Mouse (Mus musculus): ENCODE results near the gene Tmco1. TPM values are rescaled to one million over a fixed set of nuclear protein-coding genes. Genes with fewer than 3 reads are reported as not detected.
A peak's percentile ranks its signal among the peaks of the same experiment; 100 is the strongest.

Tmco1 gene
- polyA plus RNA-seq, 1 experiment from 2014 or later, result 125 TPM

DNA sequence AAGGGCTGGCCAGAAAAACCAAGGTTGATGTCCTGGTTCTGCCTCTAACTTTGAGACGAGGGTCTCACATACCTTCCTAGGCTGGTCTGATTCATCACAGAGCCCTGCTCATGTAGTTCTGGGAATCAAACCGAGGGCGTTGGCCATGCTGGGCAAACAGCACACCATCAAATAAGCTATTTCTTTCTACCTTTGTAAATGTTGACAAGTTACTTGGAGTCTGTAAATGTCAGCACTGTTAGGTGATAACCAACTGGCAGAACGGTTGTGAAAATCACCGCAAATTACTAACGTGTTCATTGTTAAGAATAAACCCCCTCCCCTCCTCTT, 17.9 kb upstream of the Tmco1 start:
- 39% methylated on average over 6 of the region's 6 CpGs for WGBS
- Histone ChIP-seq H3K4me2 (replicated peaks; ENCODE audit: low read depth, low read length) (no peak overlapping the region), H3K27ac (ENCODE audit: low read length) (no peak overlapping the region), H3K4me3 (ENCODE audit: low read length) (no peak overlapping the region), H3K27me3 (ENCODE audit: insufficient read depth, low read length) (no peaks in the 10 kb centered on the region), H3K9me3 (ENCODE audit: low read length) (no peaks in the 10 kb centered on the region), H3K36me3 (ENCODE audit: insufficient read depth, low read length) (no peaks in the 10 kb centered on the region), H3K9ac (replicated peaks; ENCODE audit: low read length) (no peak overlapping the region), H3K4me1 (ENCODE audit: insufficient read depth, low read length) (peaks cover 28% of the 10 kb centered on the region)
- no peak for ATAC-seq (ENCODE audit: low FRiP score, low TSS enrichment)

DNA sequence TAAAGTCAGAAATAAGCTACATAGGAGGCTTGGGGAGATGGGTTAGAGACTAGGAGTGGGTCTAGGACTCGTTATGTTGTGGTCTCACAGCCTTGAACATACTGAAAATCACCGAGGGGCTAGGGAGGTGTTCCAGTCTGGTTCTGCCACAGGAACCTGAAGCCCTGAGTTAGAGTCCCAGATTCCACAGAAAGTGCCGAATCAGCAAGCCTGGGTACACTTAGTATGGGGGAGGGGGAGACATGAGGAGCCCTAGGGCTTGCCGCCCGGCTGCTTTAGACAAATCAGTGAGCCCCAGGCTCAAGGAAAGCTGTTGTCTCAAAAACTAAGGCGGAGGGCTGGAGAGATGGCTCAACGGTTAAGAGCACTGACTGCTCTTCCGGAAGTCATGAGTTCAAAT, 16.6 kb upstream of the Tmco1 start:
- ATAC-seq (ENCODE audit: low FRiP score, low TSS enrichment), result no peak
- Histone ChIP-seq H3K36me3 (ENCODE audit: insufficient read depth, low read length) (no peaks in the 10 kb centered on the region), H3K9me3 (ENCODE audit: low read length) (no peaks in the 10 kb centered on the region), H3K27me3 (ENCODE audit: insufficient read depth, low read length) (no peaks in the 10 kb centered on the region), H3K4me2 (replicated peaks; ENCODE audit: low read depth, low read length) (no peak overlapping the region), H3K4me3 (ENCODE audit: low read length) (no peak overlapping the region), H3K9ac (replicated peaks; ENCODE audit: low read length) (no peak overlapping the region), H3K4me1 (ENCODE audit: insufficient read depth, low read length) (peaks cover 22% of the 10 kb centered on the region), H3K27ac (ENCODE audit: low read length) (no peak overlapping the region)
- 77% methylated on average over 8 of the region's 8 CpGs for WGBS

GRCm38 (mm10) chr1:167292447-167292846, 15.7 kb upstream of the Tmco1 start:
- Histone ChIP-seq H3K36me3 (ENCODE audit: insufficient read depth, low read length) (no peaks in the 10 kb centered on the region), H3K27ac (ENCODE audit: low read length) (0 out of 2 replicates have a peak overlapping the region, but pooled peaks have one; percentile 18), H3K4me2 (replicated peaks; ENCODE audit: low read depth, low read length) (no peak overlapping the region), H3K9ac (replicated peaks; ENCODE audit: low read length) (no peak overlapping the region), H3K4me3 (ENCODE audit: low read length) (no peak overlapping the region), H3K4me1 (ENCODE audit: insufficient read depth, low read length) (peaks cover 22% of the 10 kb centered on the region), H3K9me3 (ENCODE audit: low read length) (no peaks in the 10 kb centered on the region), H3K27me3 (ENCODE audit: insufficient read depth, low read length) (no peaks in the 10 kb centered on the region)
- 9% methylated on average over 11 of the region's 11 CpGs for WGBS
- ATAC-seq (ENCODE audit: low FRiP score, low TSS enrichment), result peak; percentile 64

DNA sequence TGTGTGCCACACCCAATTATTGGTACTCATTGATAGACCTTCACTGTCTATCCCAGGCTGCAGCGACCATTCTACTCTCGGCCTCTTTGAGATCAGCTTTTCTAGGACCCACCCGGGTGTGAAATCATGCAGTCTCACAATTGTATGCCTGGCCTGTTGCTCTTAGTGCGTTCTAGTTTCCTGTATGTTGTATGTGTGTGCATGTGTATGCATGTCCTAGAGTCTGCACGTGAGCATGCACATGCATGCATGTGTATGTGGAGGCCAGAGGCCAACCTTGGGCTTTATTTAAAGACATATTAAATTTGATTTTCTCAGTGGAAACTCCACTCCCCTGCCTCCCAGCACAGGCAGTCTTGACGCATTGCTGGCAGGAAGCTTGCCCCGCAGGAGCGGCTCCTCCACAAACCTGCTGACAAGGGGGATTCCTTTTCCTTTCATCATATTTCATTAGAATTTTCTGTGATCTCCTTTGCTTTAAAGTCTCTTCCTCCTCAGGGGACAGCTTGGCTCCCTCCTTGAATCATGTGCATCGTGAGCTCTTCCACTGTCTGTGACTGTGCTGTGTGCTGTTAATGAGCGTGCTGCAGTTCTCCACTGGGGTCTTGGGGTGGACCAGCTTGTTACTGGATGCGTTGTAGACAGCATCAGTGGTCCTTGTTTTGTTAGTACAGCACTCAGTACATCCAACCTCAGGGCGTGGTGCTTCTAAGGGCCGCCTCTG, 12.3 kb upstream of the Tmco1 start:
- Histone ChIP-seq H3K4me1 (ENCODE audit: insufficient read depth, low read length) (peaks cover 8% of the 10 kb centered on the region; the same call in 1 of the 2 replicates), H3K9ac (replicated peaks; ENCODE audit: low read length) (no peak overlapping the region), H3K27ac (ENCODE audit: low read length) (no peak overlapping the region), H3K4me3 (ENCODE audit: low read length) (no peak overlapping the region), H3K27me3 (ENCODE audit: insufficient read depth, low read length) (no peaks in the 10 kb centered on the region), H3K36me3 (ENCODE audit: insufficient read depth, low read length) (no peaks in the 10 kb centered on the region), H3K4me2 (replicated peaks; ENCODE audit: low read depth, low read length) (no peak overlapping the region), H3K9me3 (ENCODE audit: low read length) (no peaks in the 10 kb centered on the region)
- 54% methylated on average over 13 of the region's 13 CpGs for WGBS
- no peak for ATAC-seq (ENCODE audit: low FRiP score, low TSS enrichment)

DNA sequence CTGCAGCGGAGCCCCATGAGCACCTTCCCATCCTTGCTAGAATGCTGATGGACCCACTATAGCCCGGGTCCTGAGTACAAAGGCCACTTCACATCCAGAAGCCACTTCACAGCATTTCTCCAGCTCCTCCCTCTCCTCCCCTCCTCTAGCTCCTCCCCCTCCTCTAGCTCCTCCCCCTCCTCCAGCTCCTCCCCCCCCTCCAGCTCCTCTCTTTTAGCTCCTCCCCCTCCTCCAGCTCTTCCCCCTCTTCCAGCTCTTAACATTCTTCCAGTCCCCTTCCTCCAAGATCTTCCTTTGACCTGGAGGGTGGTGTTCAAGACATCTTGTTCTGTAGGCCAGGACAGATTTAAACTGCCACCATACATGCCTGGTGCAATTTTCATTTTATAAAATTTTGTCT, 8.1 kb upstream of the Tmco1 start:
- no peaks in the 10 kb centered on the region for H3K4me1 ChIP-seq (ENCODE audit: insufficient read depth, low read length)
- no peaks in the 10 kb centered on the region for H3K9me3 ChIP-seq (ENCODE audit: low read length)
- no peak overlapping the region for H3K4me3 ChIP-seq (ENCODE audit: low read length)
- H3K27me3 ChIP-seq (ENCODE audit: insufficient read depth, low read length), result no peaks in the 10 kb centered on the region
- H3K9ac ChIP-seq (replicated peaks; ENCODE audit: low read length), result no peak overlapping the region
- H3K36me3 ChIP-seq (ENCODE audit: insufficient read depth, low read length), result no peaks in the 10 kb centered on the region
- H3K4me2 ChIP-seq (replicated peaks; ENCODE audit: low read depth, low read length), result no peak overlapping the region
- WGBS, result 74% methylated on average over 2 of the region's 2 CpGs
- no peak for ATAC-seq (ENCODE audit: low FRiP score, low TSS enrichment)
- H3K27ac ChIP-seq (ENCODE audit: low read length), result no peak overlapping the region

- Histone ChIP-seq H3K4me1 (ENCODE audit: insufficient read depth, low read length) (peaks cover 8% of the 10 kb centered on the region), H3K4me2 (replicated peaks; ENCODE audit: low read depth, low read length) (no peak overlapping the region), H3K9ac (replicated peaks; ENCODE audit: low read length) (no peak overlapping the region), H3K36me3 (ENCODE audit: insufficient read depth, low read length) (no peaks in the 10 kb centered on the region), H3K27ac (ENCODE audit: low read length) (no peak overlapping the region), H3K27me3 (ENCODE audit: insufficient read depth, low read length) (no peaks in the 10 kb centered on the region), H3K9me3 (ENCODE audit: low read length) (no peaks in the 10 kb centered on the region), H3K4me3 (ENCODE audit: low read length) (no peak overlapping the region)
- no peak for ATAC-seq (ENCODE audit: low FRiP score, low TSS enrichment)
- WGBS, result 71% methylated on average over 7 of the region's 7 CpGs
Measured at GRCm38 (mm10) chr1:167305501-167306137, 2.6 kb upstream of the Tmco1 start.

DNA sequence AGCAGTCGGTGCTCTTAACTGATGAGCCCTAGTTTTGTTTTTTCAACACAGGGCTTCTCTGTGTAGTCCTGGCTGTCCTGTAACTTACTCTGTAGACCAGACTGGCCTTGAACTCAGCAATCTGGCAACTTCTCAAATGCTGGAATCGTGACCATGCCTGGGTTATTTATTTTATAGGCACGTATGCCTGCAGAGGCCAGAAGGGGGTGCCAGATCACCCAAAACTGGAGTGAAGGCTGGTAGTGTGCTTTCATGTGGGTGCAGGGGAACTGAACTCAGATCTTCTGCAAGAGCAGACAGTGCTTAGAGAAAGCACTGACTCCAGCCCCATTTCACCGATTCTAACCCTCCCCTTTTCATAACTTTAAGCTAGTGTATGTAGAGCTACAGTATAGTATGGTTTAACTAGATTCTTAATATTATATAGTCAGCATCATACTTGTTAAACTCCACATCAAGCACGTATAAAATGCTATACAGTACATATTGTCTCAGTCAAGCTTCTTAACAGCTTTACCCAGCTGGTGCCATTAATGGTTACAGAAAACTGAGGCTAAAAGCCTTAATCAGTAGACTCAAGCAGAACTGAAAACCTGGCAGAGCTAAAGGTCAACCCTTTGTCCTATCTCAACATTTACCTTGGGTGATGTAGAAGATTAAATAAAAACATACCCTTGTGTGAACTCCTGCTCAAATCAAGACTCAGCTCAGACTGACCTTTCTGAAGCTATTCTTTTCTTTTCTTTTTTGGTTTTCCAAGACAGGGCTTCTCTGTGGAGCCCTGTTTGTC, 1.5 kb upstream of the Tmco1 start:
- Histone ChIP-seq H3K27me3 (ENCODE audit: insufficient read depth, low read length) (no peaks in the 10 kb centered on the region), H3K4me1 (ENCODE audit: insufficient read depth, low read length) (peaks cover 8% of the 10 kb centered on the region), H3K27ac (ENCODE audit: low read length) (no peak overlapping the region), H3K9me3 (ENCODE audit: low read length) (no peaks in the 10 kb centered on the region), H3K9ac (replicated peaks; ENCODE audit: low read length) (no peak overlapping the region), H3K36me3 (ENCODE audit: insufficient read depth, low read length) (no peaks in the 10 kb centered on the region), H3K4me2 (replicated peaks; ENCODE audit: low read depth, low read length) (no peak overlapping the region), H3K4me3 (ENCODE audit: low read length) (no peak overlapping the region)
- 65% methylated on average over 5 of the region's 5 CpGs for WGBS
- no peak for ATAC-seq (ENCODE audit: low FRiP score, low TSS enrichment)

DNA sequence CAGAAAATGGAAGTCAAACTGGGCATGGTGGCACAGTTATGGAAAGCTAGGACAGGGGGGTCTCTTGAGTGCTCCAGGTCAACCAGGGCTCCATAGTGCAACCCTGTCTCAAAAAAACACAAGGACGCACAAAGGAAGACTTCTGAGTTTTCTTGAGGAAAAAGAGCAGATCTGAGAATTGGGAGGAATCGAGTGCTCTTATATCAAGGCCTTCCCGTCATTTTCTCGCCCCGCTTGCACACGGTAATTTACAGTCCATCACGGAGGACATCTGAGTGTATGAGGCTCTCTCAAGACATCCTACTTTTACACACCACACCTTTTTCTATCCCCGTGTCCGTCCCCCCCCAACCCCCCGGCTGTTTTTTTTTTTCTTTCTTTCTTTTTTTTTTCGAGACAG, 504 bp upstream of the Tmco1 start:
- Histone ChIP-seq H3K27me3 (ENCODE audit: insufficient read depth, low read length) (no peaks in the 10 kb centered on the region), H3K4me1 (ENCODE audit: insufficient read depth, low read length) (peaks cover 8% of the 10 kb centered on the region), H3K36me3 (ENCODE audit: insufficient read depth, low read length) (no peaks in the 10 kb centered on the region), H3K4me2 (replicated peaks; ENCODE audit: low read depth, low read length) (peak overlapping the region; percentile 82), H3K9me3 (ENCODE audit: low read length) (no peaks in the 10 kb centered on the region), H3K27ac (ENCODE audit: low read length) (no peak overlapping the region; the same call in 1 of the 2 replicates), H3K9ac (replicated peaks; ENCODE audit: low read length) (peak overlapping the region; percentile 99), H3K4me3 (ENCODE audit: low read length) (peak overlapping the region; percentile 94)
- no peak for ATAC-seq (ENCODE audit: low FRiP score, low TSS enrichment)
- WGBS, result 61% methylated on average over 11 of the region's 11 CpGs

DNA sequence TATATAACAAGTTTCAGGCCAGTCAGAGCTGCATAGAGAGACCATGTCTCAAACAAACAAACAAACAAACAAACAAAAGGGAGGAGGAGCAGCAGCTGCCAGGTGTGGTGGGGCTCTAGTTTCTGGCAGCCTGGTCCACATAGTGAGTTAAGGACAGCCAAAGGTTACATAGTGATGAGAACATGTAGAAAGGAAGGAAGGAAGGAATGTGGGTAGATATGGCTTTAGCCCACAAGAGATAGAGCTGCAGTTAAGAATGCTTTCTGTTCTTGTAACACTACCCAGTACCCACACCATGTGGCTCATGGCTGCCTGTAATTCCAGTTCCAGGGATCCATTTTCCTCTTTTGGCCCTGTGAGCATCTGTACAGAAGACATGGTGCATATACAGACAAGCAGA, 4.2 kb downstream of the Tmco1 start:
- H3K4me3 ChIP-seq (ENCODE audit: low read length), result no peak overlapping the region
- H3K27me3 ChIP-seq (ENCODE audit: insufficient read depth, low read length), result no peaks in the 10 kb centered on the region
- peaks cover 8% of the 10 kb centered on the region for H3K4me1 ChIP-seq (ENCODE audit: insufficient read depth, low read length)
- H3K36me3 ChIP-seq (ENCODE audit: insufficient read depth, low read length), result 0 out of 2 replicates have a peak, but pooled peaks cover 9% of the 10 kb centered on the region
- H3K9ac ChIP-seq (replicated peaks; ENCODE audit: low read length), result no peak overlapping the region
- H3K9me3 ChIP-seq (ENCODE audit: low read length), result no peaks in the 10 kb centered on the region
- no peak for ATAC-seq (ENCODE audit: low FRiP score, low TSS enrichment)
- H3K27ac ChIP-seq (ENCODE audit: low read length), result no peak overlapping the region
- no peak overlapping the region for H3K4me2 ChIP-seq (replicated peaks; ENCODE audit: low read depth, low read length)

DNA sequence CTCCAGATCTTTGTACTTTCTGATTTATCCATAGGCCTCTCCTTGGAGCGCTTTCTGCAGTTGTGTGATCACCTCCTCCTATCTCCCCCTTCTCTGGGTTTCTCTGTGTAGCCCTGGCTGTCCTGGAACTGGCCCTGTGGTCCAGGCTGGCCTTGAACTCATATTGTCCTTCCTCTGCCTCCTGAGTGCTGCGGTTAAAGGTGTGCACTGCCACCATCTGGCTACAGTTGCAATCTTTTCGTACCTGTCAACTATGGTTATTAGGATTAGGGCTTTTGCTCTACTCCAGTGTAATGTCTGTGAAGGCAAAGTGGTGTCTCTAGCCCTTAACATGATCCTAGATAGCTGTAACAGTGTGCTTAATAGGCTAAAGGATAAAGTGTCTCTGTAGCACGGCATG, 5.0 kb downstream of the Tmco1 start:
- H3K4me1 ChIP-seq (ENCODE audit: insufficient read depth, low read length), result peaks cover 5% of the 10 kb centered on the region
- no peak overlapping the region for H3K4me2 ChIP-seq (replicated peaks; ENCODE audit: low read depth, low read length)
- peaks cover 12% of the 10 kb centered on the region; the same call in 1 of the 2 replicates for H3K36me3 ChIP-seq (ENCODE audit: insufficient read depth, low read length)
- no peaks in the 10 kb centered on the region for H3K27me3 ChIP-seq (ENCODE audit: insufficient read depth, low read length)
- ATAC-seq (ENCODE audit: low FRiP score, low TSS enrichment), result no peak
- H3K4me3 ChIP-seq (ENCODE audit: low read length), result no peak overlapping the region
- no peaks in the 10 kb centered on the region for H3K9me3 ChIP-seq (ENCODE audit: low read length)
- H3K27ac ChIP-seq (ENCODE audit: low read length), result no peak overlapping the region
- WGBS, result 89% methylated on average over 4 of the region's 4 CpGs
- no peak overlapping the region for H3K9ac ChIP-seq (replicated peaks; ENCODE audit: low read length)
